Comparison of ENCODE assay signal across 18 mouse cellular contexts in the genomic region with DNA sequence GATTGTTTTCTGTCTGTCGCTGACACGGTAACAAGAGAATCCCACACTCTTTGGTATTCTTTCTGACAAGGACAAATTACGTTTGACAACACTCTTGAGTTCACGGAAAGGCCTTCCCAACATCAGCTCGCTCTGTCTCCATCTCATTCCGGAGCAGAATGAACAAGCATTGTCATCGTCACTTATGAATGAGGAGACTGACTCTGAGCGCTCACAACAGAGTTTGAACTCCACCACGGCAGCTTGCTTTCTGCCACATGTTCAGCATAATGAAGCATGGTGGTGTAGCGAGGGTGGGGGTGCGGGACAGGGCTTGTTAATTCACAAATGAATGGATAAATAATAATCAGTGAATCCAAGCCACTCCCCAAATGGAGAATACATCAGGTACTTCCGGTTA.
"Had no signal": no experiment of that assay in that cellular context is flagged by ENCODE, and none has a peak within 500 bp of the region (broad histone marks: within the 10 kb centered on the region; RNA-seq: fewer than 3 reads in every experiment).

No protein-coding gene starts in this region.

- H3K4me1 ChIP-seq: limb, embryonic 10.5 days; liver, embryonic 15.5 days; lung, embryonic 15.5 days; midbrain, embryonic 10.5 days had no signal

- H3K4me3 ChIP-seq: limb, embryonic 10.5 days; limb, embryonic 13.5 days; liver, embryonic 12.5 days; liver, embryonic 15.5 days; lung, embryonic 15.5 days; megakaryocyte, embryonic 14.5 days; midbrain, embryonic 10.5 days had no signal

- H3K4me2 ChIP-seq: limb, embryonic 13.5 days; liver, embryonic 12.5 days; liver, embryonic 15.5 days; lung, embryonic 15.5 days had no signal

- DNase-seq: kidney, postnatal 14 days; kidney, postnatal 4 days; layer of hippocampus, adult 9-11 months; liver; lung, adult 18-20 months; lung, postnatal 10 days; lung, postnatal 36 days; midbrain, embryonic 14.5 days; thymus, adult 2 months; thymus, postnatal 14 days; thymus, postnatal 4 days had no signal

- H3K9me3 ChIP-seq: limb, embryonic 10.5 days; limb, embryonic 13.5 days; liver, embryonic 12.5 days; liver, embryonic 15.5 days; lung, embryonic 15.5 days; megakaryocyte, embryonic 14.5 days; midbrain, embryonic 10.5 days had no signal

- H3K36me3 ChIP-seq: limb, embryonic 10.5 days; limb, embryonic 13.5 days; liver, embryonic 12.5 days; liver, embryonic 15.5 days; lung, embryonic 15.5 days; midbrain, embryonic 10.5 days had no signal

- H3K27me3 ChIP-seq: limb, embryonic 13.5 days; liver, embryonic 12.5 days; liver, embryonic 15.5 days; lung, embryonic 15.5 days had no signal

- H3K9ac ChIP-seq: limb, embryonic 13.5 days; liver, embryonic 12.5 days; liver, embryonic 15.5 days; lung, embryonic 15.5 days had no signal

- H3K27ac ChIP-seq: limb, embryonic 10.5 days; limb, embryonic 13.5 days; liver, embryonic 12.5 days; liver, embryonic 15.5 days; lung, embryonic 15.5 days; midbrain, embryonic 10.5 days had no signal
